Mouse (Mus musculus) neural tube, embryonic 10.5 days (tissue): Measurements from ENCODE around the gene Exoc4.

Source experiments
- DNase-seq: peaks from one replicate; pipeline ENCODE4 v3.0.0-alpha.2; 2017; ENCODE audit warnings: low spot score; ENCODE audit errors: extremely low spot score

The Exoc4 gene

DNA sequence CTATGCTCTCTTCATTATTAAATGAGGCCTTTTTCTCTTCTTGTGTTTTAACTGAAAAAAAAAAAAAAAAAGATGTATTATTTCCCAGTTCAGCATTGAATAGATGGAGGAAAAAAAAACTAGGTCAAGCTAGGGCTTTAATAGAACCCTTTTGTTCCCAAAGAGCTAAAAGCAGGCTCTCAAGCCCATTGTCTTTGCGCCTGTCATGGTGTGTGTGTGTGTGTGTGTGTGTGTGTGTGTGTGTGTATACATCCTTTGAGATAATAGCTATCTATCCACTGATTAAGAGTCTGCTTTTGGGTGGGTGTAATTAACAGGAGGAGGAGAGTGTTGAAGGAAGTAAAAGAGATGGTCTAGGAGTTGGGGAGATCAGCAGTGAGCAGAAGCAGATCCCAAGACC lies 594.0 kb downstream of the Exoc4 start:
- DNase-seq: no peak

DNA sequence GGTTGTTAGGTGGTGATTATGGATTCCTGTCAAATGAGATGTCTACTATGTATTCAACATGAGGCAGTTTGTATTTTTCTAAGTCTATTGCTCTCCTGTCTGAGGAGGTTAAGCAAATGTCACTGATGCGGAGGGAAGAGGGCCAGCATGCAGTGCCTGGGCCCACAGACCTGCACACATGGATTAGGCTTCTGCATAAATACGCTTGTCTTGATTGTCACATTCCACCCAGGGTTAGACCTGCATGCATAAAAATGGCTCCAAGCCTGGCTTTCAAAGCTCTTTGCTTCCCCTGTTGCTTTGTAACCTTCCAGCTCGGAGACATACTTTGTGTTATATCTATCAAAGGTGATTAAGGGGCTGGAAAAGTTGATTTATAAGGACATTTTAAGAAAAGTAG lies 610.2 kb downstream of the Exoc4 start:
- DNase-seq: no peak

DNA sequence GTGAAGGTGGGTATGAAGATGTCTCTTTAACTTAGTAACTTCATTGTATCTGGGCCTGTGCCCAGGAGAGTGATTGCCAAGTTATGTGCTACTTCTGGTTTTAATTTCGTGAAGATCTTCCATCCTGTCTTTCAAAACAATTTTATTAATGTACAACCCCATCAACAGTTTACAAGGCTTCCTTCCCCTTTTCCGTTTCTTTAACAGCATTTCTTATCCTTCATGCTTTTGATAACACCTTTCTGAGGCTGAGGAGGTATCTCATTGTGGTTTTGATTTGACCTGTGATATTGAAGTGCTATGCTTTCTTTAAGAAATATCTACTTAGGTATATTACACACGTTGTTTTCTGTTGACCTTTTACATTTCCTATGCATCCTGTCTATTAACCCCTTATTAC lies 616.9 kb downstream of the Exoc4 start:
- DNase-seq: no peak

DNA sequence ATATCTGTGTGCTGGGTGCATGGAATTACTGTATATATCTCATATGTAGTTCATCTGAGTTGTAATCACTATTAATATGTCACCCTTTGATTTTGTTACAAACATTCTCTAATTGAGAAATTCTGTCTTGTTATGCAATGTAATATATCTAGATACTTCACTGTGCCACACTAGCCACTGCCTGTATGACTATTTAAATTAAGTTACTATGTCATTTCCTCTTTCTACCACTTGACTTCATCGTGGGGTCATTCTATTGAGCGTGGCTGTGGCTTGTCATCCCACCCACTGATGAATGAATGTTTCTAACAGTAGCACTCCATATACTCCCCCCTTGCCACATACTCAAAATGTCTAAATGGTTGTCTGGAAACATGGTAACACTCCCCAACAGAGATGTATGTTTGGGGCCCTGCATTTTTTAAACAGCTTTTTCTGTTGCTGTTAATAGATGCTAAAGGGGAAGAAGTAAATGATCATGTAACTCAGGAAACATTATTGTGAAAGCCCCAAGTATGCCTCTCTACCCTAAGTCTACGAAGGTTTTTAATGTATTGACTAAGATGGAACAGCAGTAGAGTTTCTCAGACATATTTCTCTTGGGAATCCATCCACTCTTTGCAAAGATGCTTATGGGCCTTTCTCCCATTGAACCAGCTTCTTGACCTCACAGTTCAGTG lies 618.2 kb downstream of the Exoc4 start:
- DNase-seq: no peak

GRCm38 (mm10) chr6:33869251-33869650 lies 620.4 kb downstream of the Exoc4 start:
- DNase-seq: no peak

GRCm38 (mm10) chr6:33870468-33871142 lies 621.7 kb downstream of the Exoc4 start:
- DNase-seq: no peak

- no peak for DNase-seq
Measured at GRCm38 (mm10) chr6:33871286-33871685, 622.4 kb downstream of the Exoc4 start.

DNA sequence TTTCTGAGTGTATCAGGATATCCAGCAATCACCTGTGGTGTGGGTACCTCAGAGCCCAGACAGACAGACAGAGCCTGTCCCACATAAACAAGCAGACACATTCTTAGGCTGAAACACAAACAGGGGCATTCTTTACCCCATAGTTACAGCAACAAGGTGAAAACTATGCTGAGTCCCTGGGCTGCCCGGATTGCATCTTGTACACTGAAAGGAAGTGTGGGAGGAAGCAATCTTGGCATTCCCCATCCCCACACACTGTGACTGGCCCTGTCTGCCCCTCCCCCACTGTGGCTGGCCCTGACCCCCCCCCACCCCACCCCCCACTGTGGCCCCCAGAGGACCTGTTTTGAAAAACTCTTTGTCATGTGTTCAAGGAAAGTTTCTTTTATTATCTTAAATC lies 623.3 kb downstream of the Exoc4 start:
- peak; percentile 15 for DNase-seq

- no peak for DNase-seq
Measured at GRCm38 (mm10) chr6:33873000-33873399, 624.1 kb downstream of the Exoc4 start.

DNA sequence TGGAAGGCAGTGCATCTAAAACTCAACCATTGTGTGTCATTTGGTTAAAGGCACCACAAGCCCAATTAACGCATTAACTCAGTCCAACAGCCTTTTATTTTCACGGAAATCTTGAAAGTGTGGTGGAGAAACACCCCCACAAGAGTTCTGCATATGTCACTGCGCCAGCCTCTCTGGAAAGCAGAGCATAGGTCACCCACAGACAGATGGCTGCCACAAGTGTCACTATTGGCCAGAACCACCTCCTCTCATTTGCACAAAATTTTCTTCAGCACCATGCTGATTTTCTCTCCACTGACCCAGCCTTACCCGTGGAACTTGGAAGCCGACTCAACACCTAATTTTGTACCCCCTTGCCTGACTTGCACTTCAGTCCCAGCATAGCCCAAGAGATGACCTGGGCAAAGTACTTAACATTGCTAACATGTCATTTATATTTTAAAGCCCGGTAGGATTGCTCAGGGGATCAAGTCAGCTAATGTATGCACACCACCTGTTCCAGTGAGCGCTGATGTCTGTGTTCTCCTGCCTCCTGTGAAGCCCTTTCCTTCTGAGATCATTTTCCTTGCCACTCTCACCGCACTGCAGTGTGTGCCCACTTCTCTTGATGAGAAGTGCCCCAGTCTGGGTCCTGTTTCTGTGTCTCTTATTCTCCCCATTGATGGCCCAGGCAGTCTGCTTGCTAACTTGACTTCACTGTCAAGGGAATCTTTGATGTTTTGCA lies 625.6 kb downstream of the Exoc4 start:
- no peak for DNase-seq

GRCm38 (mm10) chr6:33884141-33884683 lies 635.3 kb downstream of the Exoc4 start:
- no peak for DNase-seq

GRCm38 (mm10) chr6:33886941-33887340 lies 638.1 kb downstream of the Exoc4 start:
- DNase-seq: no peak

- DNase-seq: no peak
Measured at GRCm38 (mm10) chr6:33890926-33891325, 642.0 kb downstream of the Exoc4 start.

DNA sequence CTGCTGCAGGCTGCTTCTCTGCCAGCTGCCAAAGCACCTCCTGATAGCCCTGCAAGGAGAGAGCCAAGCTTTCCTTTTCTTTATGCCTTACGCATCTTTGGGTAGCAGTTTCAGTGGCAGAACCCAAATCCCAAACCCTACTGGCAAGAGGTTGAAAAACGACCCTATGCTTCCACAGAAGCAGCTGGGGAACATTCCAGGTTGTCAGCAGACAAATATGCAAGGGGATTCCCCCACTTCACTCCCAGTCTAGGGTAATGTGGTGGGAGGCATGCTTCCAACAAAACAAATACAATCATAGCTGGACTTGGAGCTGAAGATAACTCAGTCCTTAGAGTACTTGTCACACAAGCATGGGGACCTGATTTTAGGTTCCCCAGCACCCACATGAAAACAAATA lies 643.3 kb downstream of the Exoc4 start:
- DNase-seq: no peak

DNA sequence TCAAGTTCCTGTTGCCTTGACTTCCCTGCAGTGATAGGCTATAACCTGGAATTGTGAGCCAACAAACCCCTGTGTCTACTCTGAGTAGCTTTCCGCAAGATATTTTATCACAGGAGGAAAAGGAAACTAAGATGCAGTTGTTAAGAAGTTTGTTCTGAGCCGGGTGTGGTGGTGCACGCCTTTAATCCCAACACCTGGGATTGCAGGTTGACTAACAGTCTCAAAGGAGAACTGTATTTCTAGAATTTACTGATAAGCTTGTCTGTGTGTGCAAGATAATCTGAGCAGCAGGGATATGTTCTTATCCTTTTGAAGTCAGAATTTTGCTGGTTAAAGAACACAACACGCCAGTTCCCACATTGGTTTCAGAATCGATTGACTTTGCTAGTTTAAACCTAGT lies 651.1 kb downstream of the Exoc4 start:
- no peak for DNase-seq

DNA sequence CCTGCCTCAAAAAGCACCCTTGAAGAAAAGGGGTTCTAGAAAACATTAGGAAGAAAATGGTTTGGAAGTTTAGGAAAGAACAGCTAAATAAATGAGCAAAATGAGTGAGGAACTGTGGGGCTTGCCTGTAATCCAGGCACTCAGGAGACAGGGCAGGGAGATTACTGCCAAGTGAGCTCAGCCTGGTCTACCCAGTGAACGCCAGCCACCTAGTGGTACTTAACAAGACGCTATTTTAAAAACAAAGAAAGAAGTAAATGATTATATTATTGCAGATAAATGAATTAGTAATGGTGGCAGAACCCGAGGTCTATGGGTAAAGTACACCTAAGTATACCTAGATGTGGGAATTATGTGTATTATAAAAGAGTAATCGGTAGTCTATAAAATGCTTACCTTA lies 651.7 kb downstream of the Exoc4 start:
- no peak for DNase-seq

DNA sequence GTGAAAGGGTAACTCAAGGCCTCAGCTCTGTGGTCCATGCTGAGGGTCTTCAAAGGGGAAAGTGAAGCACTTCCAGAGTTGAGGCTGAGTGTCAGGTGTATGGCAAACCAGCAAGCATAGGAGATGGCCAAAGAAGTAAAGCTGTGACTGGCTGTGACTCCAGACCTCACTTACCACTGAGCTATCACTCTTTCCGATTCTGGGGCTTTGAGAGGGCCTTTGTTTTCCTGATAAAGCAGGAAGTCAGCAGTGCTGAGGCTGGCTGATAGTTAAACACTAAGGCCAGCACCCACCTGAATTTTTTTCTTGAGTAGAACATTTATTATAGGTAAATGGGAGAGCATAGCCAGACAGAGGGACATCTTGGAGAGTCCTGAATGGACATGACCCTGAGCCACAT lies 656.2 kb downstream of the Exoc4 start:
- no peak for DNase-seq

DNA sequence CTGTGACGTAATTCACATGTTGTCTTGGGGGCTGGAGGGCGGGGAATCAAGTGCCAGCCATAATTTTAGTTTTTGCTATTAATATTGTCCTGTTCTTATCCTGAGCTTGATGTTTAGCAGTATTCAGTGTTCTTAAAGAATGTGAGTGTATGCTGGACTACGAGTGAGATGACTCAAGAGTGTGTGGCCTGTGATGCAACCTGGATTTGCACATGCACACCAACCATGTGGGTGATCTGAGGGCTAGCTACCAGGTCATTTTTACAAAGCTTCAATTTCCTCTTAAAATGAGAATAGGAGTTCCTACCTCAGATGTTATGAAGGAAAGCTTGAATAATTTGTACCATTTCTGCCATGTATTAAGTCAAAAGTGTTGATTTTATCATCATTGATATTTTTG lies 661.8 kb downstream of the Exoc4 start:
- DNase-seq: no peak

DNA sequence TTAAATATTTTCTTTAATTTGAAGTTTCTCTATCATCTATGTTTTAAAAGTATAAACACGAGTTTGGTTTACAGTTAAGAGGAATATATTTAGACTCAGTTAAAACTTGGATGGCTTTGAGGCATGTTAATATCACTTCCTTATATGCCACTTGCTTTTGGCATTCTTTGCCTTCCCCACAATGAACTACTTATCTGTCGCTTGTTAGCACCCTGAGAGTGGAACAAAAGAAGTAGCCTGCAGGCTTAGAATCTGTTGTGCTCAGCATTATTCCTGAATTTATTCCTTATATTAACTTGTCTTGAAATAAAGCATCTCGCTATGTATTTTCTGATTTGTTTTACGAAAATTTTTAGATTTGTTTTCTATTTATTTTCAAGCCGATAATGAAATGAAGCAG lies 664.2 kb downstream of the Exoc4 start:
- DNase-seq: no peak

DNA sequence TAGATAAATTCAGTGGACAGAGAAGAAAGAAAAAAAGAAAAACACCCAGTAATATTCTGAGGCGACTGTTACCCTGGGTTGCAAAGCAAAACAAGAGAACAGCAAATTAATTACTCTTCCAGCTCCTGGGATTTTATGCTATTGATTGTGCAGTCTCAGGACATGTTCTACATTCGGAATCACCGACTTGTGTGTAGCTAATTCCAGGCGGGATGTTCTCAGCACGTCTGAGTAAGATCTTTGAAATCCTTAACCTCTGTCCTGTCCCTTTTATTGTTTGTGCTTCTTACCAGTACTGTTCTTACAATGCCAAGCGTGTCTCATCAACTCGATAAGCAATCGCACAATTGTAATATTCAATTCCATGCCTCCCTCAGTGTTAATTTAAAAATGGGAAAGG lies 664.6 kb downstream of the Exoc4 start:
- no peak for DNase-seq

DNA sequence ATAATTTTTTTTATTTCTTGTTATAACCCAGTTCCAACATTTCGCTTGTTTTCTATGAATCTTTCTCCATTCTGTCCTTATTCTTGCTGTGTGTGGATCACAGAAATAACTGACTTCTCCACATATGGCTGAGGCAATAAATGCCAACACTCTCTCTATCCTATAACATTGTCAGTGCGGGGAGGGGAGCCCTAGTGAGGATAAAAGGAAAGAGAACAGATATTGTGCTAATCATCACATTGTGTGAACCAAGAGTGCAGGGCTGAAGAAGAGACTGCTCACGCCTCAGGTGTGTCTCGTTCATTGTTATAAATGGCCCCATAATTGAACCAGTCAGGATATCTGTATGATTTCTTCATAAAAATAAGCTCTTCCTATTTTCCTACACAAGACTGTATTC lies 665.1 kb downstream of the Exoc4 start:
- DNase-seq: no peak

DNA sequence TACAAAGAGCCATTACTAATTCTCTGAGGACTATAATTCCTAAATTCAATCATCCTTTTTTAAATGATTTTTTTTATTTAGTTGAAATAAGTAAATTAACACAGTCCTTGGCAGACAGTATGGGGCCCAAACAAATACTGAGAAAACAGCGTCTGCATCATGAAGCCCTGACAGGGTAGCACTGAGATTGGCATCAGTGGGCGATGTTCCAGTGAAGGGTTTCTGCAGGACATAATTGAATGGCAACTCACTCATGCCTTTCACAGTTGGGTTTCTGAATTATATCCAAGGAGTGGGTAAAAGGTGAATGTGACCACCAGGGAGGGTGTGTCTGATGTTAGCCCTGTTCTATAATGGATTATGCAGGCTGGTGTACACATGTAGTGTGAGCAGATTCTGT lies 674.7 kb downstream of the Exoc4 start:
- no peak for DNase-seq
